Mouse (Mus musculus): Measurements from ENCODE around the gene Aqp2.

Aqp2 gene

DNA sequence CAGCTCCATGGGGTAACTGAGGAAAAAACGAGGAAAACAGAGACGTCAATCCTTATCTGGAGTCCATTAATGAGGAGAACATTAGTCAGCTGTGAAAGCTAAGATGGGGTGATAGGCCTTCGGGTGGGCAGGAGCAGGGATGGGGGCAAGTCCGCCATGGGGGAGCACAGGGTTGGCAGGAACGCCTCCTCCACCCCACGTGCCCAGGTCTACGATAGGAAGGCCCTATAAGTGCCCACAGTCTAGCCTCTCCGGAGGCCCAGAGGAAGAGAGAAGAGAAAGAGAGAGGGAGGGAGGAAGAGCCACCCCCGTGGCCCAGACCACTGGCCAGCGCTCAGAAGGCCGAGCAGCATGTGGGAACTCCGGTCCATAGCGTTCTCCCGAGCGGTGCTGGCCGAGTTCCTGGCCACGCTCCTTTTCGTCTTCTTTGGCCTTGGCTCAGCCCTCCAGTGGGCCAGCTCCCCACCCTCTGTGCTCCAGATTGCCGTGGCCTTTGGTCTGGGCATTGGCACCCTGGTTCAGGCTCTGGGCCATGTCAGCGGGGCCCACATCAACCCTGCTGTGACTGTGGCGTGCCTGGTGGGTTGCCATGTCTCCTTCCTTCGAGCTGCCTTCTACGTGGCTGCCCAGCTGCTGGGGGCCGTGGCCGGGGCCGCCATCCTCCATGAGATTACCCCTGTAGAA is at the start of gene Aqp2:
Gene Aqp2, plus strand, starts transcription at position 254 of the 684 bp plus-strand sequence.
- DNase-seq (ENCODE audit: low read depth, low spot score), result no peak

DNA sequence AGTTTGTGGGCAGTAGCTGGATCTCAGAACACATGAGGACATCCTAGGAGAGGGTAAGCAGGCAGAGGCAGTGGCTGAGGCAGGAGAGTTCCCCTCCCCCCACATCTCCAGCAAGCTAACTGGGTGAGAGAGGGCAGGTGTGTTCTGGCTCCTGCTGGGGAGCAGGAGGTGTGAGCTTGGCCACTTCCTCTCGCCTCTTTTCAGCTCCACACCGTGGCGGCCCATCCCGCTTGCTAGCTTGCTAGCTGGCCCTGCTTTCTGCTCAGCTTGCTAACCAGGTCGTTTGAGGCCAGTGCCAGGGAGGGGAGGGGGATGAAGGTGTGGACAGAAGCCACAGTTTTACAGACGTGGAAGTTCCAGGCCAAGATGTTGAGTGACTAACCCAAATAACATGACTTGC is 47.7 kb upstream of the Aqp2 start:
- no peak for DNase-seq (ENCODE audit: low read depth, low spot score)

DNA sequence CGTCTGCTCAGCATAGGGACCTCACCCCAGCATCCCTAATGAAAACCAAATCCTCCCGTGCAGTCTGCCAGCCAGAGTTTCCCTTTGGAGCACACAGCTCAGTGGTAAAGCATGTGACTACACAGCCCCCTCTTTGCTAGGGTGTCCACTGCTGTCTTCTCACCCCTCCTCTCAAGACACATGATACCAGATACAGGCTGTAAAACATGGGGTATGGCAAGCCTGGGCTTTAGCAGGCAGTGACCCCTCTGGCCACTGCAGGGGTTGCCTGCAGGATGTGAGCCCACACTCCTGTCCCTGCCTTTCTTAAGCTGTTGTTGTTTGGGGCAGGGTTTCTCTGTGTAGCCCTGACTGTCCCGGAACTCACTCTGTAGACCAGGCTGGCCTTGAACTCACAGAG is 46.8 kb upstream of the Aqp2 start:
- DNase-seq (ENCODE audit: low read depth, low spot score), result no peak

DNA sequence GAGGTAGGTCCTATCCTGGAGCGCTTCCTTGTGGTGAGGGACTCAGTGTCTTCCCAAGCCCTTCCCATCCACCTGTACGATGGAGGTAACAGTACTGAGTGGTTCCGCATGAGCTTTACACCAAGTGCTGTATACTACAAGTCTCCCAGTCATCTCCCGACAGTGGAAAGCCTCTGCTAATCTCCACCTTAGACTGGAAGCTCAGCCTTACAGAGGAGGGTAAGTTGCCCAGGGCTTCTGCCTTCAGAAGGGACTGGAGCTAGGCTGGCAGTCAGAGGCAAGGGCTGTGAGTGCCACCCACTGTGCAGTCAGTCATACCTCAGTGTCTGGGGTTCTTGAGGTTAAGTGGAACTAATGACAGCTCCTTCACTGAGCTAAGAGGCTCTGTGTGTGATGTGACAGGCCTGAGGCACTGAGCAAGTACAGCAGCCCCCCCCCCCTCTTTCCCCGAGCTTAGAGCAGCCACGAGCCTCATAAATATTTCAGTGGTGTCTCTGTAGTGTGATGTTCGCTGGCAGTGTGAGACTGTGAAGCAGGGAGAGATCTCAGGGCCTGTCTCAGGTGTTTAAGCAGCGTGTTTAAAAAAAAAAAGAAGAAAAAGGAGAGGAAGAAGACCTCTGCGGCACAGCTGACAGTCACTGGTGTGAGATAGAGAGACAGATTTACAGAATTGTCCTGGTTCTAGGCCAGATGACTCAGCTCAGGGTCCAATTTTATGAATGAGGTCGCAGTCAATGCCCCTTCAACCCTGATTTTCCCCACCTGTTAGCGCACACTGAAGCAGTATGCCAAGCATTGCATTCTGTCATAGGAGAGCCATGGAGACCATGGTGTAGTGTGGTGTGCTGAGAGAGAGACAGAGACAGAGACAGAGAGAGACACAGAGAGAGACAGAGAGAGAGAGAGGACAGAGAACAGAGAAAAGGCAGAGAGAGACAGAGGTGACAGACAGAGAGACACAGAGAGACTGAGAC is 41.7 kb upstream of the Aqp2 start:
- no peak for DNase-seq (ENCODE audit: low read depth, low spot score)

- no peak for DNase-seq (ENCODE audit: low read depth, low spot score)
Observed at GRCm38 (mm10) chr15:99539891-99540290, 39.0 kb upstream of the Aqp2 start.

DNA sequence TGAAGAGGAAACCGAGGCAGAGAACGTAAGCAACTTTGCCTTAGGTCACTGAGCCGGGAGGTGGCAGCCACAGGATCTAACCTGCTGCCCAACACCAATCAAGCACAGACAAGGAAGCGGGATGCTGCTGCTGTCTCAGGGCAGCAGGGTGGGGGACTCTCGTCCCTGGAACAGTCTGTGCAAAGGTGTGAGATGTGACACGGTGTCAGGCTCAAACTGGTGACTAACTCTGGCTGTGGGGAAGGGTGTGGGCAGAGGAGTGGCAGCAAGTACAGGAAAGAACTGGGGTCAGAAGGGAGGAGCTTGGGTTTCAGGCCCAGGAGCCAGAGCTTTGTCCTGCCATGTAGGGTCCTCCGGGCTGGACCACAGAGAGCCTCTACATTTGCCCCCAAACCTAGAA is 34.8 kb upstream of the Aqp2 start:
- no peak for DNase-seq (ENCODE audit: low read depth, low spot score)

DNA sequence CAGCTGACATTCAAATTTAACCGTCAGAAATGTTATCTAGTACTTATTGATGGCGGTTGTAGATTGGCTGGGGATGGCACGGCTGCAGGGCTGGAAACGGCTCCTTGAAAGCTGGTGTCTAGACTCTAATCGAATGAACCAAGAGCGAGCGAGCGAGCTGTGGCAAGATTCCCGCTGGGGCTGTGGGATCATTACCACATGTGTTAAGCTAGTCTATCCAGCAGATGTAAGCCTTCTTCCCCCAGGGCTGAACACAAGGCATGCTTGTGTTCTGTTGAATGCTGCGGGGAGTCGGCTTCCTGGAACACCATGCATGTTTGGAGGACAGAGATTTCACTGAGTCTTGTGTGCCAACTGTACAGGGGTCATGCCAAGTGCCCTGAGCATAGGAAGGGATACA is 32.3 kb upstream of the Aqp2 start:
- no peak for DNase-seq (ENCODE audit: low read depth, low spot score)

DNA sequence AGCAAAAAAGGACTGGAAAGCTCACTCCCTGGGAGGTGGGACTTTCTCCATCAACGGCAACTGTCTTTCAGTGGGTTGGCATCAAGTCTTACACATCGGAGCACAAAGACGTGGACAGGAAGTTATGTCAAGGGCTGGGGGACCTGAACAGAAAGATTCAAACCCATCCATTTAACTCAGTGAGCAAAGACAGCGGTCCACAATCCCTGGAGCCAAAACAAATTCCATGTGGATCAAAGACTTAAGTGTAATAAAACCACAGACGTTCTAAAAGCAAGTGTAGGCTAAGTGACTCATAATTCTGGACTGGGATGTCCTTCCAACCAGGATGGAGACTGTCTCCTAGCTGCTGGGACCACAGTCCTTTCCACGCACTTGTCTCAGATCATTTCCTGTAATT is 31.1 kb upstream of the Aqp2 start:
- DNase-seq (ENCODE audit: low read depth, low spot score), result no peak

GRCm38 (mm10) chr15:99549901-99550300 is 29.0 kb upstream of the Aqp2 start:
- DNase-seq (ENCODE audit: low read depth, low spot score), result no peak

GRCm38 (mm10) chr15:99553767-99554166 is 25.1 kb upstream of the Aqp2 start:
- no peak for DNase-seq (ENCODE audit: low read depth, low spot score)

- no peak for DNase-seq (ENCODE audit: low read depth, low spot score)
Observed at GRCm38 (mm10) chr15:99558947-99559346, 19.9 kb upstream of the Aqp2 start.

DNA sequence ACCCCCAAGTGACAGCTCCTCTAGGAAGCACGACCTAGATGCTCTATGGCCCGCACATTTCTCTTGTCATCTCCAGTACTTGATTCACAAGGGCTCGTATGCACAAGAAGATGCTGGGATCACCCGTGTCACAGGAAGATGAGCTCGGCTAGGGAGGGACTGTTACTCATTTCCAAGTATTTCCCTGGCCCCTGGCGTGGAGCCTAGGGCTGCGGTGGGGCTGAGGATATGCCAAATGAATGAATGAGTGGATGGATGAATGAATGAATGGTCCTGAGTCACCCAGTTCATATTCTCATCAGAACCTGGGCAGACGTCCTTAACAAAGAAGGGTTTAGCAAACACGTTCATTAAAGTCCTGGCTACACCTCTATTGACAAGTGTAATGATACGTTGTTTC is 18.6 kb upstream of the Aqp2 start:
- DNase-seq (ENCODE audit: low read depth, low spot score), result no peak

GRCm38 (mm10) chr15:99567371-99567770 is 11.5 kb upstream of the Aqp2 start:
- no peak for DNase-seq (ENCODE audit: low read depth, low spot score)

GRCm38 (mm10) chr15:99568682-99569081 is 10.2 kb upstream of the Aqp2 start:
- DNase-seq (ENCODE audit: low read depth, low spot score), result no peak

GRCm38 (mm10) chr15:99569123-99569522 is 9.7 kb upstream of the Aqp2 start:
- DNase-seq (ENCODE audit: low read depth, low spot score), result no peak

DNA sequence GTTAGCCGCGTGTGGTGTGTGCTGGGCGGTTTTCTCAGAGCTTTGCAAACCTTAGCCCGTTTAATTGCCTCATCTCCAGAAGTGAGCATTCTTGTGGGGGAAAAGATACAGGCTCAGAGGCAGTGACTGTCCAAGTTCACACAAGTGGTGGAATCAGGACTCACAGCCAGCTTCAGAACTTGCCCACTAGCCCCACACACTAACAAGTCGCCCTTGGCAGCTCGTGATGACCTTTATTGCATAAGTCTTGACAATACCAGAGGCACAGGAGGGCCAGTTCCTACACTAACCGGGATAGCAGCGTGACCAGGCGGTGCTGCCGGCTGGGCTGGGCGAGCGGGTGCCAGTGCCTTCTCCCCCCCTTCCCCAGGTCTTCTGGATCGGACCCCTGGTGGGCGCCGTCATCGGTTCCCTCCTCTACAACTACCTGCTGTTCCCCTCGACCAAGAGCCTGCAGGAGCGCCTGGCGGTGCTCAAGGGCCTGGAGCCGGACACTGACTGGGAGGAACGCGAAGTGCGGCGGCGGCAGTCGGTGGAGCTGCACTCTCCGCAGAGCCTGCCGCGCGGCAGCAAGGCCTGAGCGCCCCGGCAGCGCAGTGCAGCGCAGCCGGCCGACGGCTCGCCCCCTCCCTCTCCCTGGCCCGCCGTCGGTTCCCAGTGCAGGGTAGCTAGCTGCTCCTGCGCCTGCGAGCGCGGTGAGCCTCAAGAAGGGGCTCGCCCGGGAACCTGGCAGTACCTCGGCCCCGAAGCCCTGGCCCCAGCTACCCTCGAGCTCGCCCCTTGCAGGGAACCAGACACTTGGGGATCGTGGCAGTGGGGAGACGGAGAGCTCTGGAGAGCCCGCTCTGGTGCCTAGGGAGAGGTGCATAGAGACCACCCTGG is 4.8 kb downstream of the Aqp2 start:
- DNase-seq (ENCODE audit: low read depth, low spot score), result no peak

GRCm38 (mm10) chr15:99584407-99585202 is 5.8 kb downstream of the Aqp2 start:
- no peak for DNase-seq (ENCODE audit: low read depth, low spot score)

GRCm38 (mm10) chr15:99585741-99586140 is 6.9 kb downstream of the Aqp2 start:
- DNase-seq (ENCODE audit: low read depth, low spot score), result no peak

- DNase-seq (ENCODE audit: low read depth, low spot score), result no peak
Observed at GRCm38 (mm10) chr15:99586525-99586924, 7.7 kb downstream of the Aqp2 start.

DNA sequence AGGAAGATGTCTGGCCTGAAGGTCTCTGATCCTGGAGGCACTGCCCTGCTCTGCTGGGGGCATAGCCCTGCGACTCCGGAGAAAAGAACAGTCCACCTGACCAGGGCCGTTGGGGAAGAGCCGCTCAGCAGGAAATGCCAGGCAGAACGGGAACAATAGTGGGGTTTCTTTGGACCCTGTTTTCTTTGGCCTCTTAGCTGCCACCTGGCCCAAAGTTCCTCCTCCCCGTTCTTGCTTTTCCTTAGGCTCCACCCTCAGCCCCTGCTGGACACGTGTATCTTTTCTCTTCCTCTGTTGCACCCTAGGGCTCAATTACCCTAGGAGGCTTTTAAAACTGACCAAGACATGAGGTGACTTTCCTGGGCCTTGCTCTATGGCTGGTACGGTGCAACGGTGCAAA is 10.4 kb downstream of the Aqp2 start:
- DNase-seq (ENCODE audit: low read depth, low spot score), result no peak

DNA sequence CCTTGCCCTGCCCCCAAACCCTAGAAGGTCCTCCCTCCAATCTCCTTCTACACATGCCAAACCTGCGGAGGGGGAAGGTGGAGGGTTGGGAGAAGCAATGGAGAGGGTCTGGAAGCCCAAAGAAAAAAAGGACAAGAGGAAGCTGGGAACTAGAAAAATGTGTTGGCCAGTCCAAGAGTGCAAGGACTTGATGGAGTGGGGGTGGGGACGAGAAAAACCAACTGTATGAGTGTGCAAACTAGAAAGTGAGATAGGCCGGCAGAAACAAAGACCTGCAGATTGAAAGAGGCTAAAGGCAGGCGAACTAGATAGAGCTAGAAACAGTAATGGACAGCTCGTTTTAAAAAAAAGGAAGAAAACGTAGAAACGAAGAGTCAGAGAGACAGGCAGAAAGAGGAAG is 10.8 kb downstream of the Aqp2 start:
- DNase-seq (ENCODE audit: low read depth, low spot score), result no peak
